Mouse (Mus musculus): Measurements from ENCODE around the gene Cldn19. TPM values are rescaled to one million over a fixed set of nuclear protein-coding genes. Genes with fewer than 3 reads are reported as not detected.

Gene Cldn19
- polyA plus RNA-seq, 1 experiment, result 0.05 TPM

DNA sequence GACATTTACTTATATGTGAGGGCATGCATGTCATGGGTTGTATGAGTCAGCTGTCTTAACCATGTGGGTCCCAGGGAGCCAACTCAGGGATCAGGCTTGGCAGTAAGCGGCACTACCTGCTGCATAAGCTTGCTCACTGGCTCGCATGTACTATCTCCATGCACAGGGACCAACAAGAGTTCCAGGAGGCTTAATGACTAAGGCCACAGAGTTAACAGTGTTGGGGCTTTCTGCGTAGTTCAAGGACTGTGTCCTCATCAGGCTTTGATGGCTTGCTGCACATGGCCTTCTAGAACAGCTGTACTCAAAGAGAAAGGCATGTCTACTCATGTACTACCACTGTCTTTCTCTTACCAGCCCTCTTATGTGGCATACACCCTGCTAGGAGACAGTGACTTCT is 45.5 kb downstream of the Cldn19 start:
- DNase-seq (ENCODE audit: low read depth), result no peak

DNA sequence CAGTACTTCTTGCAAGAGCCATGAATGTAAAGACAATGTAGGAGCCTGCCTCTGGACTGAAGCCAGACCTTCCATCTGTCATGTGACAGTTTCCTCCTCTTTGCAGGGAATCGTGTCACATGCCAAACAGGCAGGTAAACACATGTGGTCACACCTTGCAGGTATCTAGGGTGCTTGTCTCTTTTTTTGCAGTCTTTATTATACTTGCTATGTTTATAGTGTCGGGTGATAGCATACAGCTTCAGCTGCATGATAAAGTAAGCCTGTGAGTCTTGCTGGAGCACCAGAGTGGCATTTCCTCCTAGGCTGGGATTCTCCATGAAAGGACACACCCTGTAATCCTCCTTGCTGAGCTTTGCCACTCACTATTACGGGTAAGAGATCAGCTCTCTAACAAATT is 46.6 kb downstream of the Cldn19 start:
- DNase-seq (ENCODE audit: low read depth), result no peak

DNA sequence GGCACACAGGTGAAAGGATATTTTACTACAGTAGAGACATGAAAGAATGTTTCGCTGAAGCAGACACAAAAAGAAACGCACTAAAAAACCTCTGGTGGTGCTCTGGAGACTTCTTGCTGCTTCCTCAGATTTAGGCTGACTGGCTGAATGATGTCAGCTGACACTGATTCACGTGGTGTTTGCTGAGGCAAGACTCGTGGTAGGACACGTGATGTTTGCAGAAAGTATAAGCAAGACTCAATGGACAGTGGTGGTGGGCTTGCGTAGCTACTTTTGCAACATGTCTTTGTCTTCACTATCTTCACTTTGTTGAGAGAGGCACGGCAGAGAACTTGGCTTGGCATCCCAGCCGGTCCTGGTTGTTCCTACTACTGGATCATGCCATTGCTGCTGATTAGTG is 48.1 kb downstream of the Cldn19 start:
- no peak for DNase-seq (ENCODE audit: low read depth)

DNA sequence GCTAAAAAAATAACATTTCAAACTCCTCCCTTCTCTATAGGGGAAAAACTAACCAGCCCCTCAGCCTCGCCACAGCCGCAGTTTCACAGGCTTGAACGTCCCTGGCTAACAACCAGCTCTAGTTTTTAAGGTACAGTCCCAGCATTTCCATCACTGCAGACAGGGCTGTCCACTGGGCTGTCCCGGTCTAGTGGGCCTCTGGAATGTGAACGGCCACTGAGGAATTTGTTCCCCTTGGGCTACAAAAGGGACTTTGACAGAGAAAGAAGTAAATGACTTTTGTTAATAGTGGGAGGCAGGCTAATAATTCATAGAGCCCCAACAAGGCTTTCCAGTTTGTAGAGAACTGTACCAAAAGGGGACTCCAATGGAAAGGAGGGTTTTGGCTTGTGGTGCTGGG is 50.2 kb downstream of the Cldn19 start:
- no peak for DNase-seq (ENCODE audit: low read depth)

Other genes with a start within 250 kb of the Cldn19 start
- 32.1 and 37.3 TPM in 2 replicates for gene Slc2a1, start 146.7 kb upstream of the Cldn19 start, polyA plus RNA-seq (2012; rRNA removed)
- 6.7 and 8.0 TPM in 2 replicates for gene Zfp691, start 81.2 kb upstream of the Cldn19 start, polyA plus RNA-seq (2012; rRNA removed)
- gene Ermap, start 65.4 kb upstream of the Cldn19 start, polyA plus RNA-seq (2012; rRNA removed), result 0.15 and 0.26 TPM in 2 replicates
- gene Svbp, start 60.1 kb upstream of the Cldn19 start, polyA plus RNA-seq (2012; rRNA removed), result 25.2 and 29.0 TPM in 2 replicates
- gene Tmem269, start 37.2 kb upstream of the Cldn19 start, polyA plus RNA-seq (2012; rRNA removed), result 0.70 and 0.93 TPM in 2 replicates
- 6.4 and 8.3 TPM in 2 replicates for gene AU022252, start 22.7 kb upstream of the Cldn19 start, polyA plus RNA-seq (2012; rRNA removed)
- 21.0 and 26.6 TPM in 2 replicates for gene P3h1, start 22.5 kb upstream of the Cldn19 start, polyA plus RNA-seq (2012; rRNA removed)
- 130 and 192 TPM in 2 replicates for gene Ybx1, start 39.2 kb downstream of the Cldn19 start, polyA plus RNA-seq (2012; rRNA removed)
- gene Ppih, start 65.1 kb downstream of the Cldn19 start, polyA plus RNA-seq (2012; rRNA removed), result 9.1 and 9.5 TPM in 2 replicates
- 1.1 and 2.0 TPM in 2 replicates for gene Ccdc30, start 160.1 kb downstream of the Cldn19 start, polyA plus RNA-seq (2012; rRNA removed)
- 14.0 and 15.4 TPM in 2 replicates for gene Ppcs, start 167.0 kb downstream of the Cldn19 start, polyA plus RNA-seq (2012; rRNA removed)
- gene Zmynd12, start 167.4 kb downstream of the Cldn19 start, polyA plus RNA-seq (2012; rRNA removed), result 3.4 and 4.5 TPM in 2 replicates
- gene Rimkla, start 237.2 kb downstream of the Cldn19 start, polyA plus RNA-seq (2012; rRNA removed), result 0.05 and 0.31 TPM in 2 replicates